In genomic region chr1:158947981-158948735, GRCm38 (mm10) we compare ENCODE assay signal across 17 mouse cellular contexts. TPM values are rescaled to one million over a fixed set of nuclear protein-coding genes. Genes with fewer than 3 reads are reported as not detected.
DNase-seq lines count a peak whose midpoint lies in the region.
"Had no signal": no experiment of that assay in that cellular context is flagged by ENCODE, and none has a peak within 500 bp of the region (broad histone marks: within the 10 kb centered on the region; RNA-seq: fewer than 3 reads in every experiment).

No protein-coding gene starts in this region.

- DNase-seq in adrenal gland, adult (ENCODE audit: inconsistent age in 2 of 2, low spot score in 1 of 2): peak; percentile 63 to 86
- DNase-seq in adrenal gland, postnatal 4 days (ENCODE audit: low spot score in 2 of 2): no peak
- peak; percentile 1 for DNase-seq in lung, postnatal 25 days (ENCODE audit: low spot score)
- no peak for DNase-seq in lung, postnatal 14 days
- peak; percentile 54 to 72 for DNase-seq in adrenal gland, postnatal 36 days
- no peak for DNase-seq in frontal cortex, postnatal 14 days (ENCODE audit: low spot score in 2 of 2)
- no peak for DNase-seq in thymus, postnatal 0 days (ENCODE audit: low spot score)
- DNase-seq in kidney, postnatal 14 days: no peak
- DNase-seq: cerebellum, adult 9-11 months; gastrocnemius, postnatal 36 days; heart, postnatal 10 days; kidney, adult 9 months; layer of hippocampus, adult 9-11 months had no signal

RNA-seq across cellular contexts. Expression of gene Pappa2, which starts 32.1 kb away (rescaled TPM):
- 1 to 10 TPM in 1 of 2 experiments, under 1 TPM in 1; 0.90 to 2.8 TPM for total RNA-seq in adrenal gland, postnatal 4 days (2021)
- under 1 TPM; 0.10 to 0.30 TPM for total RNA-seq in adrenal gland, postnatal 36 days (2021)
- 0.09 and 0.49 TPM in 2 replicates for polyA plus RNA-seq in thymus, postnatal 0 days (2015; fragmentation: Nextera tagmentation; extraction: Ambion mirVana)
- total RNA-seq: common myeloid progenitor, adult 5-6 weeks; ES-E14; megakaryocyte progenitor cell, adult 5-6 weeks; neutrophil, adult 5-6 weeks had no signal

Comparison
In these comparisons a context has a peak if more than half of its experiments do, and no peak if none do; other contexts are left out.
1. DNase-seq: peak in adrenal gland, adult (2 of 2), lung, postnatal 25 days (single experiment) and adrenal gland, postnatal 36 days (2 of 2); none in adrenal gland, postnatal 4 days (0 of 2), lung, postnatal 14 days (single experiment), frontal cortex, postnatal 14 days (0 of 2), thymus, postnatal 0 days (single experiment) and kidney, postnatal 14 days (single experiment).